Mouse (Mus musculus): ENCODE data around the gene Slc9a9. TPM values are rescaled to one million over a fixed set of nuclear protein-coding genes. Genes with fewer than 3 reads are reported as not detected.

Gene Slc9a9
- polyA plus RNA-seq, 1 experiment from 2014 or later, result 6.6 TPM

DNA sequence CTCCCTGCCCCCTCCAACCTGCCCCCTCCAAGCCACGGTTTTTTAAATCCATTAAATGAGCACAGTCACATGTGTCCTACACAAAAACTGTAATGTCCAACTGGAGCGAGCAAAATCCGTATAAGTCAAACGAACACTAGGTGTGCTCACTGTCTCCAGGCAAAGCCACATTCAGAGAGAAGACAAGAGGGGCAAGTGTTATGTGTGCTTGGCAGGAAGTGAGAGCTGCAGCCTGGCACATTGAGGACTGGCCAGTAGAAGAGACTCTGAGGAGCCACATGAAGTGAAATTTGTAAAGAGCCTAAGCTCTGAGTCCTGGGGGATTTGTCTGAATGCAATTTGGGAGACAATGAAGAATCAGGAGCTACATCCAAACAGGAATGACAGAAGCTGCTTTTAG, 481.3 kb downstream of the Slc9a9 start:
- whole genome bisulfite sequencing, result 60% methylated on average over 4 of the region's 4 CpGs
- no peak overlapping the region for H3K4me2 ChIP-seq (ENCODE audit: low read length)

DNA sequence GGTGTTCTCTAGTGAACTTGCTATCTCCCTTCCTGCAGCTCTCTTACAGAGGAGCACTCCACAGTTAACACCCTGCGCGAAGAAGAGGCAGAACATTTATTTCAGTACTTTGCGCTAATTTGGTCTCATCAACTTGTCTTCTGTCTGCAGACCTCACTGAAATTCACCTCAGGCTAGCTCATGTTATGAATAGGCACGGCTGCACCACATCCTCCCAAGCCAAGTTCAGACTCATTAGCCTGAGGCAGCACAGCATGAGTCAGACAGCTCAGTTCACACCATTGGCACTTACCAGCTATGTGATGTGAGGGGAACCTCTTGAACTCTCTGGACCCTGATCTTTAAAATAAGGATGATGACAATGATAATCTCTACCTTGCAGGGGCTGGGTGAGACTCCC, 482.0 kb downstream of the Slc9a9 start:
- no peaks in the 10 kb centered on the region for H3K27me3 ChIP-seq (ENCODE audit: control insufficient read depth, insufficient read depth, low read depth, low read length)
- no peaks in the 10 kb centered on the region for H3K9me3 ChIP-seq (replicated peaks; ENCODE audit: control insufficient read depth, low read length, poor library complexity, severe bottlenecking)
- no peak overlapping the region for H3K9ac ChIP-seq (ENCODE audit: low read depth, low read length)
- ATAC-seq, result peak; percentile 54; the same call in 1 of the 2 replicates
- H3K27ac ChIP-seq (ENCODE audit: low read length), result no peak overlapping the region
- WGBS, result 64% methylated on average over 4 of the region's 4 CpGs
- H3K36me3 ChIP-seq (ENCODE audit: control insufficient read depth, insufficient read depth, low read length), result no peaks in the 10 kb centered on the region
- H3K4me1 ChIP-seq (ENCODE audit: control insufficient read depth, insufficient read depth, low read length), result no peaks in the 10 kb centered on the region
- no peak overlapping the region for H3K4me2 ChIP-seq (ENCODE audit: low read length)
- no peak overlapping the region for H3K4me3 ChIP-seq (ENCODE audit: low read depth, low read length)

More for the DNA sequence above, 481.3 kb downstream of the Slc9a9 start:
- Histone ChIP-seq H3K27ac (ENCODE audit: low read length) (no peak overlapping the region), H3K27me3 (ENCODE audit: control insufficient read depth, insufficient read depth, low read depth, low read length) (no peaks in the 10 kb centered on the region), H3K4me3 (ENCODE audit: low read depth, low read length) (no peak overlapping the region), H3K36me3 (ENCODE audit: control insufficient read depth, insufficient read depth, low read length) (no peaks in the 10 kb centered on the region), H3K9ac (ENCODE audit: low read depth, low read length) (no peak overlapping the region), H3K4me1 (ENCODE audit: control insufficient read depth, insufficient read depth, low read length) (no peaks in the 10 kb centered on the region), H3K9me3 (replicated peaks; ENCODE audit: control insufficient read depth, low read length, poor library complexity, severe bottlenecking) (no peaks in the 10 kb centered on the region)
- no peak for ATAC-seq

DNA sequence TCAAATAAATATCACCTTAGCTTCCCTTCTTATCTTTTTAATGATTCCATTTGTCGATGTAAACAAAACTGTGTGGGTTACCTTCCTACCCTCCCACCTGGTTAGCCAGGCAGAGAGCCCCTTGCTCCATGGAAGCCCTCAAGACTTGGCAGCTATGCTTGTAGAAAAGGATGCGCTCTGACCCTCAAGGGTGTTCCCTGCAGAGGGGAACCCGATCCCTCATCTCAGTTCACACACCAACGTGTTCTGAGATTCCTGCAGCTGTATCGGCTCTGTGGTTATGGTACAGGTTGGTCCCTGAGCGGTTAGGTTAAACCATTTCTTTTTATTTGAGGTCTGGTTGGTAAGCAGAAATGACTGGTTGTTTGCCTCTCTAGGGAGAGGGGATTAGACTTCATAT, 484.3 kb downstream of the Slc9a9 start:
- Histone ChIP-seq H3K27ac (ENCODE audit: low read length) (no peak overlapping the region), H3K36me3 (ENCODE audit: control insufficient read depth, insufficient read depth, low read length) (no peaks in the 10 kb centered on the region), H3K4me1 (ENCODE audit: control insufficient read depth, insufficient read depth, low read length) (no peaks in the 10 kb centered on the region), H3K27me3 (ENCODE audit: control insufficient read depth, insufficient read depth, low read depth, low read length) (no peaks in the 10 kb centered on the region), H3K9me3 (replicated peaks; ENCODE audit: control insufficient read depth, low read length, poor library complexity, severe bottlenecking) (no peaks in the 10 kb centered on the region), H3K9ac (ENCODE audit: low read depth, low read length) (no peak overlapping the region), H3K4me2 (ENCODE audit: low read length) (no peak overlapping the region), H3K4me3 (ENCODE audit: low read depth, low read length) (no peak overlapping the region)
- 80% methylated on average over 6 of the region's 6 CpGs for WGBS
- no peak for ATAC-seq

DNA sequence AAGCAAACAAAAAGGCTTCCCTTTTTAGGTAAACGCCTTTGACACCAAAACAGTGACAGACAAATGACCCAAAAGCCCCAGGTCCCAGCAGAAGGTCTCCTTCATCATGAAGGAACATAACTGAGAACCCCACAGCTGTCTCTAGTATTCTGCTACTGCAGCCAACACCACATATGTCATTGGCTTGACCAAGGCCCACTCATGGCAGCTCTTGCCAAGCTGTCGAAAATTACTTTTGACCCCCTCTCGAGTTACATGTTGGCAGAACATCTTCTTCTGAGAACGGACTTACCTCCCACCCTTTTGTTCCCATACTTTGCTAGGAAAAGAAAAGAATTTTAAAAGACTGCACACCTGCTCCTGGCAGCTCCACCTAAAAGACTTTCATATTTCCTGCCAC, 488.2 kb downstream of the Slc9a9 start:
- H3K4me2 ChIP-seq (ENCODE audit: low read length), result no peak overlapping the region
- WGBS, result 76% methylated on average over 4 of the region's 4 CpGs
- H3K9ac ChIP-seq (ENCODE audit: low read depth, low read length), result no peak overlapping the region
- no peak overlapping the region for H3K27ac ChIP-seq (ENCODE audit: low read length)
- no peak overlapping the region for H3K4me3 ChIP-seq (ENCODE audit: low read depth, low read length)
- no peaks in the 10 kb centered on the region for H3K36me3 ChIP-seq (ENCODE audit: control insufficient read depth, insufficient read depth, low read length)
- no peaks in the 10 kb centered on the region for H3K9me3 ChIP-seq (replicated peaks; ENCODE audit: control insufficient read depth, low read length, poor library complexity, severe bottlenecking)
- H3K27me3 ChIP-seq (ENCODE audit: control insufficient read depth, insufficient read depth, low read depth, low read length), result no peaks in the 10 kb centered on the region
- no peak for ATAC-seq
- peaks cover 4% of the 10 kb centered on the region for H3K4me1 ChIP-seq (ENCODE audit: control insufficient read depth, insufficient read depth, low read length)

DNA sequence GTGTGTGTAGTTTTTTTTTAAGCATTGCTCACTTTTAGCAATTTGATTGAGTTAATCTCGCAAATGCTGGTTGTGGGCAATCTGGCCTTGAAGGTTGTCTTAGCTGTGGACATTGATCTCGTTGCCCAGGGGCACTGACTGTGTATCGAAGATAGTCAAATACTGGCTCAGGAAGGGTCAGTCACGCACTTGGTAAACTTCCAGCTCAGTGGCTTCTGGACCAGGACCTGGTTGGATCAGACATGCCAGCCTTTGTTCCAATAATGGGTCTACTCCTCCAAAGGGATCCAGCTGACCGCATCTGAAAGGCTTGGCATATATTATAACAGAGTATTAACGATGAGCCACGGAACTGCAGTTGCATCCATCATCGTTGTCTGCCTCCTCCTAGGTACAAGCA, 489.2 kb downstream of the Slc9a9 start:
- no peaks in the 10 kb centered on the region for H3K9me3 ChIP-seq (replicated peaks; ENCODE audit: control insufficient read depth, low read length, poor library complexity, severe bottlenecking)
- no peaks in the 10 kb centered on the region for H3K27me3 ChIP-seq (ENCODE audit: control insufficient read depth, insufficient read depth, low read depth, low read length)
- no peaks in the 10 kb centered on the region for H3K36me3 ChIP-seq (ENCODE audit: control insufficient read depth, insufficient read depth, low read length)
- H3K9ac ChIP-seq (ENCODE audit: low read depth, low read length), result no peak overlapping the region
- no peak overlapping the region for H3K27ac ChIP-seq (ENCODE audit: low read length)
- no peak overlapping the region for H3K4me3 ChIP-seq (ENCODE audit: low read depth, low read length)
- WGBS, result 59% methylated on average over 8 of the region's 8 CpGs
- H3K4me1 ChIP-seq (ENCODE audit: control insufficient read depth, insufficient read depth, low read length), result peaks cover 4% of the 10 kb centered on the region
- no peak overlapping the region for H3K4me2 ChIP-seq (ENCODE audit: low read length)
- no peak for ATAC-seq

DNA sequence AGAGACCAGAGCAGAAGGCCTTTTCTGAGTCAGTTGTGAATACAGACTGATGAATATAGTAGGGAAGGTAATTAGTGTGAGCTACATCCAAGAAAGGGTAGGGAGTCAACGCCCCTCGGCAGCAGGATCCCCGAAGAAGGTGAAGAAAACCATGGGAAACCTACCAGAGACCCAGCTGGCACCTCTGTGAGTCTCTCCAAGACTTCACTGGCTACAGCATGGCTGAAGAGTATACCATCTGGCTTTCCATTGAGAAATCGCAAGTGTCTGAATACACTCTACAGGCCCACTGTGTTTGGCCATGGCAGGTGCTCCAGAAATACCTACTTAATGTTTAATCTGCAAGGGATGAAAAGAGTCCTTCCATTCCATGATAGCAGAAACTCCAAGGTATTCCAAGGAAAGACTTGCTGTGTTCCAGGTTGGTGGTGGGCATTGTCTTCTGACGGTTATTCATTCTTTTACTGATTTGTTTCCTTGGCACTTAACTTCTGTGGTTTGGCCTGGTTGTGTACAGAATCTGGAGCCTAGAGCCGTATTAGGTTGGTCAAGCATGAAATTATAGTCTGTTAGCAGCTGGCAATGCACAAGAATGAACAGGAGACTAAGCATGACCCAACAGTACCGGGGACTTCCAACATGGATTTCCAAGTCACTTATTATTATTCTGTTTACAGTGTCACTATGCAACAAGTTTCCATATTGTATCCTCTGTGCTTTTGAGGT, 491.0 kb downstream of the Slc9a9 start:
- peaks cover 4% of the 10 kb centered on the region for H3K4me1 ChIP-seq (ENCODE audit: control insufficient read depth, insufficient read depth, low read length)
- H3K4me2 ChIP-seq (ENCODE audit: low read length), result no peak overlapping the region
- no peak for ATAC-seq
- no peak overlapping the region for H3K9ac ChIP-seq (ENCODE audit: low read depth, low read length)
- no peak overlapping the region for H3K27ac ChIP-seq (ENCODE audit: low read length)
- H3K9me3 ChIP-seq (replicated peaks; ENCODE audit: control insufficient read depth, low read length, poor library complexity, severe bottlenecking), result no peaks in the 10 kb centered on the region
- H3K27me3 ChIP-seq (ENCODE audit: control insufficient read depth, insufficient read depth, low read depth, low read length), result no peaks in the 10 kb centered on the region
- no peak overlapping the region for H3K4me3 ChIP-seq (ENCODE audit: low read depth, low read length)
- WGBS, result 82% methylated on average over 7 of the region's 7 CpGs
- no peaks in the 10 kb centered on the region for H3K36me3 ChIP-seq (ENCODE audit: control insufficient read depth, insufficient read depth, low read length)

DNA sequence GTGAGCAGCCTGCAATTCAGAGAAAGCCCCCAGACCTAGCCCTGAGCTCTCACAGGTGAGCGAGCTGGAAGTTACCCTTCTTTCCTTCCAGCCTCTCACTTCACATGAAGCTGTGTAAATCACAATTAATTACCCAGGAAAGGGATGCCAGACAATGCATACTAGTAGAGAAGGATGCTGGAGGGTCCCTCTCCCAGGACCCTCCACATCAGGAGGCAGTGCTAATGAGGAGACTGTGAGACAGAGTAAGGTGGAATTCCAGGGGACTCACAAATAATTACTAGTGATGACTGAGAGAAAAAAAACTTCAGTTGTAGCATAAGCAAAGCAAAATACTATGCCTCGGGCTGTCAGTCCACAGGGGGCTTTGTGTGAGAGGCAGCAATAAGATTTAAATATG, 492.0 kb downstream of the Slc9a9 start:
- WGBS, result 44% methylated on average over 2 of the region's 2 CpGs
- no peaks in the 10 kb centered on the region for H3K27me3 ChIP-seq (ENCODE audit: control insufficient read depth, insufficient read depth, low read depth, low read length)
- peaks cover 4% of the 10 kb centered on the region for H3K4me1 ChIP-seq (ENCODE audit: control insufficient read depth, insufficient read depth, low read length)
- H3K4me3 ChIP-seq (ENCODE audit: low read depth, low read length), result no peak overlapping the region
- no peak overlapping the region for H3K9ac ChIP-seq (ENCODE audit: low read depth, low read length)
- no peaks in the 10 kb centered on the region for H3K36me3 ChIP-seq (ENCODE audit: control insufficient read depth, insufficient read depth, low read length)
- ATAC-seq, result peak; percentile 82
- H3K27ac ChIP-seq (ENCODE audit: low read length), result 0 out of 2 replicates have a peak overlapping the region, but pooled peaks have one; percentile 7
- no peak overlapping the region for H3K4me2 ChIP-seq (ENCODE audit: low read length)
- no peaks in the 10 kb centered on the region for H3K9me3 ChIP-seq (replicated peaks; ENCODE audit: control insufficient read depth, low read length, poor library complexity, severe bottlenecking)

DNA sequence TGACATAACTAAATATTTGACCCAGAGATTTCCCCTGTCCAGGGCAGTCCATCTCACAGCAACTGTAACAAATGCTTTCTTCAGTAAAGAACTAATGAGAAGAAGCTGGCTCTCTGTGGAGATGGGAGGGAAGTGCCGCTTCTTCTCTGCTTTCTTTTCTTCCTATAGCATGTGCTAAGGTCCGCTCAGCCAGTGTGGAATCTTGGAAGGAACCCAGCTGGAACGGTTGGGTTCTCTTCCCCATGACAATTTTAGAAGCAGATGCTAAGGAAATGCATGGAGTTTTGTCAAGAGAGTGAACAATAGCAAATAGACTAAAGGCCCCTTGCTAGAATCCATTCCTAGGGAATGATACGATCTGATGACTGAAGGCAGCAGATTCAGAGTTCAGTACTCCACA, 496.5 kb downstream of the Slc9a9 start:
- H3K4me2 ChIP-seq (ENCODE audit: low read length), result no peak overlapping the region
- no peaks in the 10 kb centered on the region for H3K36me3 ChIP-seq (ENCODE audit: control insufficient read depth, insufficient read depth, low read length)
- H3K4me1 ChIP-seq (ENCODE audit: control insufficient read depth, insufficient read depth, low read length), result peaks cover 7% of the 10 kb centered on the region
- 87% methylated on average over 4 of the region's 4 CpGs for WGBS
- no peaks in the 10 kb centered on the region for H3K9me3 ChIP-seq (replicated peaks; ENCODE audit: control insufficient read depth, low read length, poor library complexity, severe bottlenecking)
- H3K27me3 ChIP-seq (ENCODE audit: control insufficient read depth, insufficient read depth, low read depth, low read length), result no peaks in the 10 kb centered on the region
- H3K9ac ChIP-seq (ENCODE audit: low read depth, low read length), result no peak overlapping the region
- ATAC-seq, result no peak
- H3K27ac ChIP-seq (ENCODE audit: low read length), result no peak overlapping the region
- no peak overlapping the region for H3K4me3 ChIP-seq (ENCODE audit: low read depth, low read length)

DNA sequence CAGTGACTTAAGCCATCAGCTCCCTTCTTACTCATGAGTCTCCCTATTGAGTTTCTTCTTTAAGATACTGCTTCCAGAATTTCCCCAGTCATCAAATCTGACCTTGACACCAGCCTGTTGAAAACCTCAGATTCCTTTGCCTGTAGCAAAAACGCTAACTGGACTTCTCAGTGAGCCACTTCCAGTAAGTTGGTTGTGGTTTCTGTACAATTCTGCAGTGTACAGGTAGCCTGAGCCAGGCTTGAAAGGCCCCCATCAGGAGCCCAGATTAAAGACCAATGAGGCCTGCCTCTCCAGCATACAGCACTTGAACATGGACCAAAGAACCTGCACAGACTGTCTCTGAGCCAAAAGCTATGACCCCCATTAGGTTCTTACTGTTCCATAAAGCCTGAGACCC, 498.1 kb downstream of the Slc9a9 start:
- H3K4me2 ChIP-seq (ENCODE audit: low read length), result no peak overlapping the region
- no peak overlapping the region for H3K4me3 ChIP-seq (ENCODE audit: low read depth, low read length)
- no peaks in the 10 kb centered on the region for H3K27me3 ChIP-seq (ENCODE audit: control insufficient read depth, insufficient read depth, low read depth, low read length)
- H3K36me3 ChIP-seq (ENCODE audit: control insufficient read depth, insufficient read depth, low read length), result no peaks in the 10 kb centered on the region
- peaks cover 3% of the 10 kb centered on the region; the same call in 1 of the 2 replicates for H3K4me1 ChIP-seq (ENCODE audit: control insufficient read depth, insufficient read depth, low read length)
- ATAC-seq, result no peak
- no peak overlapping the region for H3K27ac ChIP-seq (ENCODE audit: low read length)
- 88% methylated on average over 1 of the region's 1 CpGs for WGBS
- H3K9ac ChIP-seq (ENCODE audit: low read depth, low read length), result no peak overlapping the region
- H3K9me3 ChIP-seq (replicated peaks; ENCODE audit: control insufficient read depth, low read length, poor library complexity, severe bottlenecking), result no peaks in the 10 kb centered on the region

Measured in midbrain, embryonic 16.5 days (tissue).